Mouse (Mus musculus) left cerebral cortex, postnatal 10 days (tissue): ENCODE measurements around the gene Emc4. TPM values are rescaled to one million over a fixed set of nuclear protein-coding genes. Genes with fewer than 3 reads are reported as not detected.

Experiments used
- DNase-seq, 2 experiments: peaks; one replicate each; pipeline ENCODE4 v3.0.0; 2021 to 2022; ENCODE audit warnings: low spot score in 2 of 2, mixed read lengths in 1 of 2; ENCODE audit errors: extremely low spot score in 1 of 2
- intact Hi-C: fragments of 180-260 bp; cut with DNase I; formaldehyde crosslinking; loops from one replicate; pipeline ENCODE4 v1.15.1; 2025
- total RNA-seq, 2 experiments: library from RNA; stranded (reverse); gene quantifications; 2 replicates each; pipeline ENCODE4 v1.2.3; 2021

Gene Emc4
- total RNA-seq, 2 experiments from 2014 or later = 165 to 172 TPM

DNA sequence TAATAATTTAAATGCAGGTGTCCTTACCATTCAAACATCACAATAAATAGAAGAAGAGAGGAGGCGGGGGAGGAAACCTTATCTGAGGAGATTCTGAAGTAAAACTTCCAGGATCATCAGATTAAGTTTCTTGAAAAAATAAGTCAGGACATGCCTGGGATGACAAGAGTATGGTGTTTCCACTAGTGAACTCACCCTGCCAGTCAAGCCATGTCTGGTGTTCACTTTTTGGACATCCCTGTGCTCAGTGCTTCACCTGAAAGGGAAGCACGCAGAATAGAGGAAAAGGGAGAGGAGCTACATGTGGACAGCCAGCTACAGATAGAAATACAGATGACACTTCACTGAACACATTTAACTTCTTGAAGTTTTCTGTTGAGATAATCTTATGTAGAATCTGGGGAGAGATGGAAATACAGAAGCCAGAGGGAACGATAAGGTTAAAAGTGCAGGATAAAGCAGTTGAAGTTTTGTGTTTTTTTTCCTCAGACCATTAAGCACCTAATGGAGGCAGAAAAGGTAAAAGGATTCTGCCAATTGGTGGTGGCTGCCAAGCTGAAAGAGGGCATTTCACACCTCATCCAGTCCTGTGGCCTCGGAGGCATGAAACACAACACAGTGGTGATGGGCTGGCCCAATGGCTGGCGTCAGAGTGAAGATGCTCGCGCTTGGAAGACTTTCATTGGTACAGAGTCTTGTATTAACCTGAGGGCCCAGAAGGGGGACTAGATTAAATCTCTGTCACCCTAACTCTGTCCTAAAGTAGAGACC is 14.0 kb downstream of the Emc4 start:
- intact Hi-C loops = no loop called here
- DNase-seq = no peak

- no peak for DNase-seq
- intact Hi-C loops = no loop called here
Measured at GRCm38 (mm10) chr2:112348246-112348645, 19.6 kb downstream of the Emc4 start.

DNA sequence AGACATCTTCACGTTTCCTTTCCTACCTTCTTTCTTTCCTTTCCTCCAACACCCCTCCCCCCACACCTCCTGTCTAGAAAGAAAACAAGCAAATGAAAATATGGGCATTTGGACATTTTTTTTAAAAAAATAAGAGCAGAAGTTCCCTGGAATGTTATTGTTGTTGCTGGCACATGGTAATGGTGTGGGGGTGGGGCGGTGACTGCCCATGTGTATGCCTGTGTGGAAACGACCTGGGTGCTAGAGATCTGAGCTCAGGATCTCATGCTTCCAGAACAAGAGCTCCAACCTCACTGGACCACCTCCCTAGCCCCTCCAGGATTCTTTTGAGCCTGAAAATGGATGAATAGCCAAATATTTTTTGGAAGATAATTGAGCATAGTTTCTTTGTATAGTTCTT is 26.7 kb downstream of the Emc4 start:
- DNase-seq = peak in 1 of 2 experiments; percentile 26
- intact Hi-C loops = no loop called here

GRCm38 (mm10) chr2:112339736-112340135 is 28.1 kb downstream of the Emc4 start:
- intact Hi-C loops = loop anchor here (2.0 kb wide), 1 partner anchor 77 kb away; no protein-coding TSS in a partner anchor
- no peak for DNase-seq

DNA sequence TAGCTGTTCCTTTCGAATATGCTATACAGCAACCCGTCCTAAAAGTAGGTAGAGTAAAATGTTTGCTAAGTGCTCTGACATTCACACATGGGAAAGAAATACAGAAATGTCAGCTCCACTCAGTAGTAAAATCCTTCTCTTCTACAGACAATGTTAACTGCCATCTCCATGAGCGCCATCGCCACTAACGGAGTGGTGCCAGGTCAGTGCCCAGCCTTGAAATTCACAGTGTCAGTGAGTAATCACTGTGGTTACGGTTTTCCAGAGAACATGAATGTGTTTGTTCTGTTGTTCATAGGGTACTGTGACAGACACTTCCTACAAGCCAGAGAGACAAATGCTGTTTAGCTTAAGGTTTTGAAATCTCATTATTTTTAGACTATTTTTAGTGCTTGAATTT is 30.6 kb downstream of the Emc4 start:
- intact Hi-C loops = no loop called here
- DNase-seq = no peak

- no peak for DNase-seq
- intact Hi-C loops = no loop called here
Measured at GRCm38 (mm10) chr2:112332051-112332898, 35.6 kb downstream of the Emc4 start.

- intact Hi-C loops = no loop called here
- no peak for DNase-seq
Measured at GRCm38 (mm10) chr2:112328069-112328777, 39.6 kb downstream of the Emc4 start.

- intact Hi-C loops = no loop called here
- DNase-seq = no peak
Measured at GRCm38 (mm10) chr2:112318905-112319304, 48.9 kb downstream of the Emc4 start.

DNA sequence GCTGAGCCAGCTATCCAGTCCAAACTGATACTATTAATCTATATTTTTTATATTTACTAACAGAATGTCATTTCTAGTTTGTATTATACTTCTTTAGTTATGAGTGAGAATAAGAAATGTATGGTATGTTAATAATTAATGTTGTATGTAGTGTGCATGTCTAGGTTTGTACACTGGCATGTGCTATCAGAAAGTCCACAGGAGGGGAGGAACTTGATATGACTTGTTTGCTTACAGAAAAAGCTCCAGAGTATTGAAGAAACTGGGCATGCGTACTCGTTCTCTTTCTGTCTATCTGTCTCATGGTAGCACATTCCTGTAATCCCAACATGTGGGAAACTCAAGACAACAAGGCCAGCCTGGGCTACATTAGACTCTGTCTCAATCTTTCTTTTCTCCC is 49.6 kb downstream of the Emc4 start:
- no peak for DNase-seq
- intact Hi-C loops = no loop called here

DNA sequence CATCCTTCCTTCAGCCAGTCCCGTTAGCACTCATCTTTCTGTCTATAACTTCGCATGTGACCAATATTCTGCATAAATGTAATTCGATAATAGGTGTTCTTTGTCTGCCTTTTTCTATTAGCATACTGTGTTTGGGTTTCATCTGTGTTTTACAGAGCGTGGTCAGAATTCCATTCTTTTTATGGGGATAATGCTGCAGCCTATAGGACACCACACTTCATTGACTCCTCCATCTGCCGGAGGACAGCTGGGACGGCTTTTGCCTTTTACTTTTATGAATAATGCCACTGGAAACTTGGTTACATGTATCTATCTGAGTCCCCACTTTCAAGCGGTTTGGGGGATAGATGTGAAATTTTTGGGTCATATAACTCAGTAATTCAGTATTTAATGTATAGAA is 52.2 kb downstream of the Emc4 start:
- DNase-seq = no peak
- intact Hi-C loops = no loop called here

Other genes with a start within 250 kb of the Emc4 start
- gene Olfr1316, start 233.1 kb downstream of the Emc4 start, total RNA-seq = not detected
- not detected for gene Olfr1317, start 227.7 kb downstream of the Emc4 start, total RNA-seq
- not detected for gene Olfr1318, start 213.8 kb downstream of the Emc4 start, total RNA-seq
- 10 to 100 TPM; 77.4 to 82.7 TPM for gene Lpcat4, start 128.6 kb downstream of the Emc4 start, total RNA-seq
- gene Nutm1, start 108.7 kb downstream of the Emc4 start, total RNA-seq = not detected
- 10 to 100 TPM; 72.0 to 74.7 TPM for gene Nop10, start 106.1 kb downstream of the Emc4 start, total RNA-seq
- gene Slc12a6, start 102.2 kb downstream of the Emc4 start, total RNA-seq = 10 to 100 TPM; 92.8 to 96.6 TPM
- 1 to 10 TPM; 1.2 to 3.6 TPM for gene Gm21985, start 101.7 kb downstream of the Emc4 start, total RNA-seq
- 10 to 100 TPM; 15.4 to 17.3 TPM for gene Katnbl1, start 11.2 kb upstream of the Emc4 start, total RNA-seq
- gene Emc7, start 87.0 kb upstream of the Emc4 start, total RNA-seq = 10 to 100 TPM; 37.5 to 38.2 TPM
- gene Chrm5, start 112.7 kb upstream of the Emc4 start, total RNA-seq = 1 to 10 TPM; 1.8 to 3.1 TPM
- gene Aven, start 124.9 kb upstream of the Emc4 start, total RNA-seq = 10 to 100 TPM in 1 of 2 experiments, 1 to 10 TPM in 1; 9.6 to 11.4 TPM